Mouse (Mus musculus): ENCODE measurements at regions not wholly inside any gene's neighbourhood (a gene's known extent, or its start where the extent isn't known, plus 50 kb on each side); places are given as distances from the start of the nearest gene placed in this dataset.

DNA sequence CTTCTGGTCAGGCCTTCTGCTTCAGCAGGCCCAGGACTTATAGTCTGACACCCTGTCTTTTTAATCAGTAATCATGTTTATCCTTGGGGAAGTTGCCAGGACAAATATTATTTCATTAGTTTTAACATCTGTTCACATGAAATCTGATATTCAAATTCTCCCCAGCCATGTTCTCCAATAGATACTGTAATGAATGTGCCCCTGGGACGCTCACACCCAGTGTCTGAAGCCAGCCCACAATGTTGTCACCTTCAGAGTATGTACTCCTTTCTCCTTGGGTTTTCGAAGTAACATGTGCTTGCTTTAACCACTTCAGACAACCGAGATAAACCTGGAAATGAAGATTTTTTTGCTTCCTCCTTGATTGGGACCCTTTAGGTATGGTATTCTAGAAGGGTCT, 156.3 kb downstream of the Ackr3 start:
- Histone ChIP-seq H3K27ac (ENCODE audit: insufficient read depth, low read length) (peak overlapping the region; percentile 53; the same call in 1 of the 2 replicates), H3K4me3 (ENCODE audit: insufficient read depth, low read length) (no peak overlapping the region), H3K4me1 (ENCODE audit: control insufficient read depth, insufficient read depth, low read length) (no peaks in the 10 kb centered on the region)
- TF ChIP-seq CTCF (IDR thresholded peaks at IDR 0.05; ENCODE audit: borderline replicate concordance, insufficient read depth, low read length): no peak
- TF ChIP-seq POLR2A (IDR thresholded peaks at IDR 0.05; ENCODE audit: low read depth, low read length): no peak

DNA sequence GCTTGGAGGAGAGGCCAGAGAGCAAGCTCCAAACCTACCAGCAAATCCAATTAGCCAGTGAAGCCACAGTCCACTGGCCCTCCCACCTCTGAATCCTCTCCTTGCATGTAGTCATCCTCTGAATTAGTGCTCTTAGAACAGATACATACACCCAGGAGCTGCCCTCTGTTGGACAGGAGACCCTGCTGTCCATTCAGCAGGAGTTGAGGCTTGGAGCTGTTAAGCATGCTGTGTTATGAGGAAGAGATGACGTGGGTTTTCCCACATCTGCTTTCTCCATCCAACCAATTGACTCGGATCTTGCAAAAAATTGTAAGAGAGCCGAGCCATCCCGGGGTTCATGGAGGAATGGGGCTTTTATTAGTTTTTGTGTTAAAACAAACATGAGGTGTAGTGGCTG, 160.7 kb downstream of the Ackr3 start:
- no peak overlapping the region for H3K4me3 ChIP-seq (ENCODE audit: insufficient read depth, low read length)
- no peak for TF ChIP-seq CTCF (IDR thresholded peaks at IDR 0.05; ENCODE audit: borderline replicate concordance, insufficient read depth, low read length)
- no peaks in the 10 kb centered on the region for H3K4me1 ChIP-seq (ENCODE audit: control insufficient read depth, insufficient read depth, low read length)
- H3K27ac ChIP-seq (ENCODE audit: insufficient read depth, low read length): no peak overlapping the region

DNA sequence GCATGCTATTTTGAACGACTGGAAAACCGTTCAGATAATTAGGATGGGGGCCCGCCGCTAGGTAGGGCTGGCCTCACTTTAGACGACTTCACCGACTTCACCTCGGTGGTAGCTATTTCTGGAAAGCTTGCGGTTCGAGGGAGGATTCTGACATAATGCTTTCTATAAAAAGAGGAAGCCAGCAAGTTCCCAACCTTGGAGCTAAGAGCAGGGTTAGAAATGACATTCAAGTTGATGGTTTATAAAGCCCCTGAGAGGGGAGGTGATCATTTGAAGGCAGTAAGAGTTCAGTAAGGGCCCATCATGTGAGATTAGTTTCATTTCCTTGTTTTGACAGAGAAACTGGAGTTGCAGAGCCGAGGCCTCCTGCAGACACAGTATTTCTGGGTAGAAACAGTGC, 164.8 kb downstream of the Ackr3 start:
- TF ChIP-seq CTCF (IDR thresholded peaks at IDR 0.05; ENCODE audit: borderline replicate concordance, insufficient read depth, low read length): no peak
- no peak for TF ChIP-seq POLR2A (IDR thresholded peaks at IDR 0.05; ENCODE audit: low read depth, low read length)
- Histone ChIP-seq H3K4me1 (ENCODE audit: control insufficient read depth, insufficient read depth, low read length) (no peaks in the 10 kb centered on the region), H3K27ac (ENCODE audit: insufficient read depth, low read length) (no peak overlapping the region), H3K4me3 (ENCODE audit: insufficient read depth, low read length) (no peak overlapping the region)

DNA sequence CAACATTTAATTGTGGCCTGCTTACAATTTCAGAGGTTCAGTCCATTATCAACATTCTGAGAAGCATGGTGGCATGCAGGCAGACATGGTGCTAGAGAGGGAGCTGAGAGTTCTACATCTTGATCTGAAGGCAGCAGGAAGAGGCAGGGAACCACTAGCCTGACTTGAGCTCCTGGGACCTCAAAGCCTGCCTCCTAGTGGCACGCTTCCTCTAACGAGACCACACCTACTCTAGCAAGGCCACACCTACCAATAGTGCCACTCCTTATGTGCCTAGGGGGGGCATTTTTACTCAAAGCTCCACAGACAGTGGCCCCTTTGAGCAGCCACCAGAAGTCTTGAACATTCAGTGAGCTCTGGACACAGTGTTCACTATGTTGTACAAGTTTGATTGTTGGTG, 165.5 kb downstream of the Ackr3 start:
- TF ChIP-seq CTCF (IDR thresholded peaks at IDR 0.05; ENCODE audit: borderline replicate concordance, insufficient read depth, low read length): peak; percentile 12; the same call in 1 of the 2 replicates
- no peak for TF ChIP-seq POLR2A (IDR thresholded peaks at IDR 0.05; ENCODE audit: low read depth, low read length)
- H3K4me1 ChIP-seq (ENCODE audit: control insufficient read depth, insufficient read depth, low read length): no peaks in the 10 kb centered on the region
- no peak overlapping the region for H3K4me3 ChIP-seq (ENCODE audit: insufficient read depth, low read length)
- H3K27ac ChIP-seq (ENCODE audit: insufficient read depth, low read length): no peak overlapping the region

DNA sequence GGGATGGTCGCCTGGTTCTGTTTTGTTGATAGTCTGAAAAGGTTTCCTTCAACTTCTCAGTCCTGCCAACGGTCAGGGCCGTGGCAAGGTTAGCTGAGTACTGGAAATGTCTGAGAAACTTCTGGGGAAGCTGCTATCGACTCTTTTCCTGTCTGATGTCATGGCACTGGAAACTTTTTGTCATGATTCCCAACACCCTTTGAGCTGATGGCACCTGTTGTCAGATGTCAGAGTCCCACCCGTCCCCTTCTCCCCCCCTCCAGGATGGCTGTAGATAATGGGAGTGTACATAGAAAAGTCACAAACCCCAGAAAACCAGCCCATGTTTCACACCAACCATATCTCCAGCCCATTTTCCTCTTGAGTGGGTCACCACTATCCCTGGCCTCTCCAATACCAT, 167.0 kb downstream of the Ackr3 start:
- H3K4me1 ChIP-seq (ENCODE audit: control insufficient read depth, insufficient read depth, low read length): no peaks in the 10 kb centered on the region
- no peak overlapping the region for H3K27ac ChIP-seq (ENCODE audit: insufficient read depth, low read length)
- no peak overlapping the region for H3K4me3 ChIP-seq (ENCODE audit: insufficient read depth, low read length)
- no peak for TF ChIP-seq POLR2A (IDR thresholded peaks at IDR 0.05; ENCODE audit: low read depth, low read length)
- no peak for TF ChIP-seq CTCF (IDR thresholded peaks at IDR 0.05; ENCODE audit: borderline replicate concordance, insufficient read depth, low read length)

DNA sequence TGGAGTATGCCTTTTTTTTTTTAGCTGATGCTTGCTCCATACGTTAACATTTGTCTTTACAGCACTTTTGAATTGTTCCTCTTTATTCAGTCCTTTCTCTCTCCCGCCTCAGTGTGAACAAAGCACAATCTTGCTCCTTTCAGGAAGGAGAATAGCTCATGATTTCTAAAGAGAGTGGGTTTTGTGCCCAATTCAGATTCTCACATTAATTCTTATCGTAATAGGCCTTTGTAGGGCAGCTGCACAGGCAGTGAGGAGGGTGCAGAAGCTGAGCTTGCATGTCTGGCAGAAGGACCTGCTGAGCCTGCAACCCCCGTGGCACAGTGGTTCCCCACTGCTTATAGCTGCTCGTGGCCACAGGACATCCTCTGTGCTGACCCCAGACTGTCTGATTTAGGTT, 169.2 kb downstream of the Ackr3 start:
- no peak for TF ChIP-seq CTCF (IDR thresholded peaks at IDR 0.05; ENCODE audit: borderline replicate concordance, insufficient read depth, low read length)
- no peak for TF ChIP-seq POLR2A (IDR thresholded peaks at IDR 0.05; ENCODE audit: low read depth, low read length)
- Histone ChIP-seq H3K27ac (ENCODE audit: insufficient read depth, low read length) (no peak overlapping the region), H3K4me3 (ENCODE audit: insufficient read depth, low read length) (no peak overlapping the region), H3K4me1 (ENCODE audit: control insufficient read depth, insufficient read depth, low read length) (no peaks in the 10 kb centered on the region)

DNA sequence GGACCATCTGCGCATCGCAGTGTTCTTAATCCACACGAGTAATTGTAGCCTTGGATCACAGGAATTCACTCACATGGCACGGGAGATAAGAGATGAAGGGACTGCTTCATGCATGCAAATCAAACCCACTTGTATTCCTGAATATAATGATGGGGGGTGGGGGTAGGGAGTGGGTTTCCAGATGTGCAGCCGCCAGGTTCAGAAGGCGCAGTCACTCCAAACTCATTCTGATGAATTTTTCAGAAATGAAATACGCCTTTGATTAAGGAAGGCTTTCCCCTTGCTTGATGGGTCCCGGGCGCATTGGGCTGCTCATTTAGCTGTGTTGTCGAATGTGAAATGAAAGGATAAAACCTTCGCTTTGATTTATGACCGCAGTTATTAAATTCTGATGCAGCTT, 170.7 kb downstream of the Ackr3 start:
- Histone ChIP-seq H3K27ac (ENCODE audit: insufficient read depth, low read length) (no peak overlapping the region), H3K4me3 (ENCODE audit: insufficient read depth, low read length) (no peak overlapping the region), H3K4me1 (ENCODE audit: control insufficient read depth, insufficient read depth, low read length) (no peaks in the 10 kb centered on the region)
- TF ChIP-seq CTCF (IDR thresholded peaks at IDR 0.05; ENCODE audit: borderline replicate concordance, insufficient read depth, low read length): no peak
- TF ChIP-seq POLR2A (IDR thresholded peaks at IDR 0.05; ENCODE audit: low read depth, low read length): no peak

DNA sequence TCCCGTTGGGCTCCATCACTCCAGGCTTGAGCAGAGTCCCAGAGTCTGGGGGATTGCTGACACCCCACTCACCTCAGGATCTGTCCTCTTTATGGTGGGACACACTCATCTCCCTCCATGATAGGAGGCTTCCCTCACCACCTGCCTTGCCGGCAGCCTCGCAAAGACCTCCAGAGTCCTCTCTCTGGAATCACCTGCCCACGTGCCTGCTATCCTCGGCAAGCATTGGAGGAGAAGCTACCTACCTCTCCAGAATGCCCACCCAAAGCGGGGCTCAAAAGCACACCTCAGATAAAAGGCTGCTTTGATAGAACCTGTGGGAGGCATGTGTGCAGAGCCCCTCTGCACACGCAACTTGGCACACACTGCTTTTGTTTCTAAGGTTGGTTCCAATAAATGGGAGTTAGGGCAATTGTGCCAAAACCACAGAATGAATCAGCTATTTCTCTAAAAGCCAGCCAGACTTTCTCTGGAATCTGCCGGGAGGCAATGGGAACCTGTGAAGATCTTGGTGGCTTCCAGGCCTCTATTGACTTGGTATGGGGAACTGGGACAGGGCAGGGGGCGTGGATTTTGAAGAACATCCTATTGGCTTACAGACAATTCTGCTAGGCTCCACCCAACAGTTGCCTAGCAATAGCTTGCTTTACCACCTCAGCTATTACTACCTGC, 176.4 kb downstream of the Ackr3 start:
- TF ChIP-seq POLR2A (IDR thresholded peaks at IDR 0.05; ENCODE audit: low read depth, low read length) (no peak), CTCF (IDR thresholded peaks at IDR 0.05; ENCODE audit: borderline replicate concordance, insufficient read depth, low read length) (no peak)
- Histone ChIP-seq H3K4me1 (ENCODE audit: control insufficient read depth, insufficient read depth, low read length) (peaks cover 8% of the 10 kb centered on the region), H3K27ac (ENCODE audit: insufficient read depth, low read length) (no peak overlapping the region), H3K4me3 (ENCODE audit: insufficient read depth, low read length) (no peak overlapping the region)

DNA sequence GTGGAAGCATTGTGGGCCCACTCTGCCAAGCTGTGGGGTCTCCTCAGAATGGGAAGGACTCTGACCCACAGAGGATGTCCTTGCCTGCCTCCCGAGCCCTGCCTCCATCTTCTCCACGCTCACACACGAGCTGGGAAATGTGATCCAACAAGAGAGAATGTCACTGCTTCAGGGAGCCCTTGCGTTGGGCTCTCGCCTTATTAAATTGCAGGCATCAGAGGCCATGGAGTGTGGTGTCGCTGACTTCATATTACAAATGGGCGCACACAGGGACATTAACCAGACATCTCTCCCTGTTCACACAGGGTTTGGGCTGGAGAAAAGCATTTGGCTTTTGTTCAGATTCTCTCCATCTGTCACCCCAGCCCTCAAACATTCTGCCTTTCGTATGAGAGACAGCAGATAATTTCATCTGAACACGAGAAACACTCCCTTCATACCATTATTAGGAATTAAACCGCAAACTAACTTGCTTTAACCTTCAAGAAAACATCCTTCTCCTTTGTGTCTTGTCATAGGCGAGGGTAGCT, 179.2 kb downstream of the Ackr3 start:
- TF ChIP-seq POLR2A (IDR thresholded peaks at IDR 0.05; ENCODE audit: low read depth, low read length) (no peak), CTCF (IDR thresholded peaks at IDR 0.05; ENCODE audit: borderline replicate concordance, insufficient read depth, low read length) (no peak)
- Histone ChIP-seq H3K27ac (ENCODE audit: insufficient read depth, low read length) (no peak overlapping the region), H3K4me3 (ENCODE audit: insufficient read depth, low read length) (no peak overlapping the region), H3K4me1 (ENCODE audit: control insufficient read depth, insufficient read depth, low read length) (peaks cover 8% of the 10 kb centered on the region)

DNA sequence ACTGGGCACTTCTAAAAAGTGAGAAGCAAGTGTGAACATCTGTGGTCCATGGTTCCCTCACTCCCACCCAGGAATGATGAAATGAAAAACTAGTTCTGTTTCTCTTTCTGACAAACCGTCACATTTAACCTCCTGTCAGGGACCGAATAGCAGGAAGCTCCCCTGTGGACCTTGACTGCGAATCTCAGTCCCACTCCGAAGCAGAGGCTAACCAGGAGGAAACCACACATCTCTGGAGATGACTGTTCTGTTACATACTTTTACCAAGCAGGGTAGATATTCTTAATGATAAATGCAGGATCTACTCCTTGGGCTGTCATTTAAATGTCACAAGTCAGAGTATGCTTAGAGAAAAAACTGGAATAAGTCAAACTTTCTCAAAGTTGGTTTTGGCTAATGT, 181.2 kb downstream of the Ackr3 start:
- H3K27ac ChIP-seq (ENCODE audit: insufficient read depth, low read length): no peak overlapping the region
- no peak for TF ChIP-seq POLR2A (IDR thresholded peaks at IDR 0.05; ENCODE audit: low read depth, low read length)
- no peak overlapping the region for H3K4me3 ChIP-seq (ENCODE audit: insufficient read depth, low read length)
- H3K4me1 ChIP-seq (ENCODE audit: control insufficient read depth, insufficient read depth, low read length): peaks cover 4% of the 10 kb centered on the region
